Mouse (Mus musculus) granulocyte monocyte progenitor cell, adult 5-6 weeks (primary cell): ENCODE data around the gene Xpa. TPM values are rescaled to one million over a fixed set of nuclear protein-coding genes. Genes with fewer than 3 reads are reported as not detected.
"Not testable (repeated sequence)": the region's sequence is repeated elsewhere in the genome, so short reads cannot be mapped to it uniquely, and the experiment has no call there.

Experiments used
- ATAC-seq: replicated peaks from 2 replicates; pipeline ENCODE4 v1.8.0; 2016; ENCODE audit warnings: mild to moderate bottlenecking, moderate TSS enrichment, inconsistent platforms; ENCODE audit not compliant: poor library complexity, severe bottlenecking
- total RNA-seq, 2 experiments: library from RNA; stranded (forward) in 1 of 2; stranded (reverse) in 1 of 2; fragments of 200-712, 200-1000 nt in 1 of 2; fragments of >200 nt in 1 of 2; fragmentation: Nextera tagmentation in 1 of 2; gene quantifications; 2 replicates each; pipeline ENCODE4 v1.2.3; 2014 to 2017

Xpa gene
- total RNA-seq (2014; fragmentation: Nextera tagmentation) (11.6 and 47.5 TPM in 2 replicates), total RNA-seq (2017) (18.0 and 32.9 TPM in 2 replicates)

DNA sequence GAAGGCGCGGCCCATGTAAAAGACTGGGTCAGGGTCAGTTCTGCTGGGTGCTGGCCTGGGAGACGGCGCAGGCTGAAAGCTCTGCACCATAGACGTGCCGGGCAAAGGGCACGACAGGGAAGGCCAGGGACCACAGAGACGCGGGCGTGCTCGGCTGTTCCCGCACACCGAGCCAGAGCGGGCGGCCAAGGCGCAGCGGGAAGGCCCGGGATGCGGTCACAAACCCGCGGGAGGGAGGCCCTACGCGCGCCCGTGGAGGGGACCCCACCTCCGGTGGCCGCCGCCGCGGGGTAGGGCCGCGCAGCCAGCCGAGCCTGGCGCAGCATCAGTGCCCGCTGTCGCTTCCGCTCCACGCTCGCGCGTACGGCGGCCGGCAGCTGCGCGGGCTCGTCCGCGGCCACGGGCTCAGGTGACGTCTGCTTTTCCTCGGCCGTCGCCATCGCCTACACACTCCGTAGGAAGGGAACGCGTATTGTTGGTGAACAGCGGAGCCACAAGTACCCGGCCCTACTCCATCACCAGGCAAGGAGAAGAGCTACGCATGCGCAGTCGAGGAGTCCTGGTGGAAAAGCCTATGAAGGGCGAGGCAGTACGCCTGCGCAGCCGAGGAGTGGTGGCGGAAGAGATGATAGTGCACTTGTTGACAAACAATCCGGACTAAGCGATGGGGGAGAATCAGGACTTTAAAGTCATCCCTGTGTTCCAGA lies at the start of gene Xpa:
TSS of gene Xpa (minus strand) at position 531 of the 707 bp plus-strand sequence.
- peak; percentile 81 for ATAC-seq

- no peak for ATAC-seq
These were observed 39.8 kb upstream of the Xpa start for GRCm38 (mm10) chr4:46235871-46236270.

DNA sequence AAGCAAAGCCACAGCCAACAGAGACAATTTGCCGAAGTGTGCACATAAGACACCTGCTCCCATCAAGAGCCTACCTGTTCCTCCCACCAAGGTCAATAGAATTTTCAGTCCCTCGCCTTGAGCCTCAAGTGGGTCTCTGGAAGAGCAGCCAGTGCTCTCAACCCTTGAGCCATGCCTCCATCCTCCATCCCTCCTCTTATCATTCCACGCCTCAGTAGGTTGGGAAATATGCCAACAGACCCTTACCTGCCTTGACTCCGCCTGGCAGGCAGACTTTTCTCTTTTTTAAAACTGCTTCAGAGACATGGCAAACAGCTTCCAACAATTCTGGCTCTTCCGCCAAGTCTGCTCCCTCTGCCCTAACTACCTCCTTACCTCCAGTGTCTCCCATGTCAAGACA lies 38.6 kb upstream of the Xpa start:
- no peak for ATAC-seq

- ATAC-seq: no peak
These were observed 30.9 kb upstream of the Xpa start for GRCm38 (mm10) chr4:46226972-46227535.

DNA sequence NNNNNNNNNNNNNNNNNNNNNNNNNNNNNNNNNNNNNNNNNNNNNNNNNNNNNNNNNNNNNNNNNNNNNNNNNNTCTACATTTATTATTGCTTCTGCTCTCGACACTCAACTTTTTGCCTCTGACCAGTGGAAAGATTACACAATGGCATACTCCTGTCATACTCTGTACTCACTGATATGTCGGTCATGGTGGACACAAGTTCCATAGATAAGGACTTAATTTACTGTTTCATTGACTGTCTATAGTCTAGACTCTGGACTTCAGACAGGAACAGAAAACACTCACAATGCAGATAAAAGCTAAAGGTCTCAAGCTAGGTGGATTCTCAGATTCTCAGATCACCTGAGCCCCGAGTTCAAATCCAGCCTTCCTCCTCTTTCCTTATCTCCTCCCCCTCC lies 25.0 kb upstream of the Xpa start:
- no peak for ATAC-seq

- ATAC-seq: no peak
These were observed 6.5 kb upstream of the Xpa start for GRCm38 (mm10) chr4:46202562-46203126.

GRCm38 (mm10) chr4:46201834-46202561 lies 5.9 kb upstream of the Xpa start:
- ATAC-seq: peak; percentile 88

DNA sequence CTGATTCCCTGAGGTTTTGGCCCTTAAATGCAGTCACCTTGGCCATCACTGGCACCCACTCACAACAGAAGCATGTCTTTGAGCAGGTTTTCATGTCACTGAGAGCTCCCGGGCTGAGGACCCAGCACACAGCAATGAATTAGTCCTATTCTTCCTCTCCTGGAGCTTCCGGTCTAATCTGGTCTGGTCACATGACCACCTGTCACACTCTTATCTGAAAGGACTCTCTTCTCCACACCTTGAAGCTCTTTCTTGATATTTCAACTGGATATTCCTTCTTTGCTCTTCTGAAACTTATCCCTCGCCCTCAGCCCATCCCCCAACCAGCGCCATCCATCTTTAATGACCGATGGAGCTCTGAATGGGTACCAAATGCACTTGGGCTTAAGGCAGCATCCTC lies 2.0 kb upstream of the Xpa start:
- no peak for ATAC-seq

DNA sequence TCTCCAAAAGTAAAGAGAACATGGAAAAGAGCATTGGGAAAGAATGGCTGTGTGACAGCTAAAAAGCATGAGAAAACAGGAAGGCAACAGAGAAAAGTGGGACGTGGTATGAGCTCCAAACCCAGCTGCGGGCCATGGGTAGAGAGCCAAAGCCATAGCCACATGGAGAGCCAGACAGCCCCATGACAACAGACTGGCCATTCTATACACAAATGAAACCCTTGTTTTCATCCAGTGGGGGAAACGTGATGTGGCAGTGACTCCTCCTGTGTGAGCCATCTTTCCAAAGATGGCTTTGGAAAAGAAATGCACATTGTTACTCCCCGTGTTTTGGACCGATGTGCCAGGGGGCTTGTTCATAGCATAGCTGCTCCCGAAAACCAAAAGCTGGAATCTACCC lies 402 bp upstream of the Xpa start:
- peak; percentile 49 for ATAC-seq

GRCm38 (mm10) chr4:46192011-46192410 lies 4.1 kb downstream of the Xpa start:
- ATAC-seq: not testable (repeated sequence)

DNA sequence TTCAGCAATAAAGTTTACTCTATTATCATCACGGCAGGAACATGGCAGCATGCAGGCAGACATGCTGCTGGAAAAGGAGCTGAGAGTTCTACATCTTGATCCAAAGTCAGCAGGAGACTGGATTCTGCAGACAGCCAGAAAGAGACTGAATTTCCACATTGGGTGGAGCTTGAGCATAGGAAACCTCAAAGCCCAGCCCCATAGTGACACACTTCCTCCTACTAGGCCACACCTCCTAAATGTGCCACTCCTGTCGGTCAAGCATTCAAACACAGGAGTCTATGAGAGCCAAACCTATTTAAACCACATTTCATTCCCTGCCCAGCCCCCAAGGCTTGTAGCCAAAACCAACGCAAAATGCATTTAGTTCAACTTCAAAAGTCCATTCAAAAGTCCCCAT lies 9.6 kb downstream of the Xpa start:
- ATAC-seq: peak; percentile 52

DNA sequence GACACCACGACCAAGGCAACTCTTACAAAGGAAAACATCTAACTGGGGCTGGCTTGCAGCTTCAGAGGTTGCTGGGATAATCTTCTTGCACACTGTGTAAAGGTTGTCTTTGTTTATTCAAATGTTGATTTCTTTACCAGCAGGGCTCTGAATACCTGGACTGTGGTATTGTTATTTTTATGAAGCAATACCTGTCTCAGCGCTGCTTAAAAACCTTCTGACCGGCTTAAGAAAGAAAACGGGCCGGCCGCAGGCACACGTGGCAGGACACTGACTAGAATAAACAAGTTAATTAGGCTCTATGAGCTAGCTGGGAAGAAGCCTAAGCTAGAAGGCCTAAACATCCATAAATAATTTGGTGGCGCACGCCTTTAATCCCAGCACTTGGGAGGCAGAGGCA lies 10.2 kb downstream of the Xpa start:
- ATAC-seq: no peak

DNA sequence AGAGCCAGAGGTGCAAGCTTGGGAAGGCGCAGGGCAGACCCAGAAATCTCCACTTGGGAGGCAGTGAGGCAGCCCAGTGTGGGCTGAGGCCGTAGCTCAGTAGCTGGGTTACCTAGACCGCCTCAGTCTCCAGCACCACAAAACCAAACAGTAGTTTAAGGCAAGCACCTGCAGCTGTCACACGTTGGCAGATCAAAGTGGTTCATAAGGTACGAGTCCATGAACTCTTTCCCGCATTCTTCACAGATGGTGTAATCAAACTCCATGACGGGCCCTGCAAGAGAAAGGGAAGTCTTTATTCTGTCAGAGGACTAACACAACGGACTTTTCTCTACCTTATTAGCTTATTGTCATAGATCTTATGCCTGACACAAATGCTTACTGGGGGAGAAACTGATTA lies 10.7 kb downstream of the Xpa start:
- no peak for ATAC-seq

GRCm38 (mm10) chr4:46182181-46182580 lies 13.9 kb downstream of the Xpa start:
- no peak for ATAC-seq

DNA sequence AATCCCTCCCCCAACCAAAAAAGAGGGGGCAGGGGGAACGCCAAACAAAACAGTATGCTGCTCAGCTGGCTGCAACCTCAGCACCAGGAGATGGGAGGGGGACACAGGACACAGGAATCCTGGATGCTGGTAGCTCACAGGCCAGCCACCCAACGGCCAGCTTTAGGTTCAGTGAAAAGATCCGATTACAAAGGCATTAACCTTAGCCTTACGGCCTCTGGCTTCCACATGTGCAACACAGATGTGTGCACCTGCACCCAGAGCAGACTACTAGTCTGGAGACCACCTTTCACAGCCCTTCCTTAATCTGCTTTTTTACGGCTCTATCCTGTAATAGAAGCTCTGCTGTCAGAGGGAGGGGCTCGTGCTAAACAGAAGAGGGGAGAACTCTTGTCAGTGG lies 14.9 kb downstream of the Xpa start:
- no peak for ATAC-seq

GRCm38 (mm10) chr4:46177496-46177895 lies 18.6 kb downstream of the Xpa start:
- ATAC-seq: no peak

DNA sequence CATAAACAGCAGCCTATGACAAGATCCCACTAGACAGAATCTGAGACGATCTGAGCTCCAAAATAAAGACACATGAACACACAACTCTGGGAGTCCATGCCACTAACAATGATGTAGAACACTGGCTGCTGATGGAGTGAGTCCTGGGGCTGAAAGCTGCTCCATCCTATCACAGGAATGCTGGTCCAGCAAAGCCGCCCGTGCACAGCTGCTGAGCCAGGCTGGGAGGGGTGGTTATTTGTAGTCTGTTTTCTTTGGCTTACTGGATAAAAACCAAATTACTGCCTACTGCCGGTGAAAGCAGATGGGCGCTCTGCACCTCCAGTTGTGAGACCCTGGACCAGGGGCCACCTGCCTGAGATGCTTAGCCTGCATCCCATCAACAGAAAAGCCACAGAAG lies 19.1 kb downstream of the Xpa start:
- ATAC-seq: no peak

DNA sequence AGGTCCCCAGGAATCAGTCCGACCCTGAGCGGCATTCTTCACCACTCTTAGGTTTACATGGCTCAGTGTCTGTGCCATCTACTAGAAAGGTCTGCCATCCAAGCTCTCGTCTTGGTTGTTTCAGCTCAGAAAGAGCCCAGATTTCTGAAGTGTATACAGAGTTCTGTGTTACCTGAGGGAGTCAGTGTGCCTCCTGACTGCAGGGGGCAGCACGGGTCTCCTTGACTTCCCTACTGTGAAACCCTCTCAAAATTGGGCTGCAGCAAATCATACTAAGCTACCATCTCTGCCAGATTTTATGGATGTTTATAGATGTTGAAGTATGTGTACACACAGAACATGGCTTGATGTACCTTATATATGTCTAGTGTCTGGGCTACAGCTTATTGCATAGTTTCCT lies 19.8 kb downstream of the Xpa start:
- no peak for ATAC-seq

- ATAC-seq: no peak
These were observed 24.4 kb downstream of the Xpa start for GRCm38 (mm10) chr4:46171761-46172160.

DNA sequence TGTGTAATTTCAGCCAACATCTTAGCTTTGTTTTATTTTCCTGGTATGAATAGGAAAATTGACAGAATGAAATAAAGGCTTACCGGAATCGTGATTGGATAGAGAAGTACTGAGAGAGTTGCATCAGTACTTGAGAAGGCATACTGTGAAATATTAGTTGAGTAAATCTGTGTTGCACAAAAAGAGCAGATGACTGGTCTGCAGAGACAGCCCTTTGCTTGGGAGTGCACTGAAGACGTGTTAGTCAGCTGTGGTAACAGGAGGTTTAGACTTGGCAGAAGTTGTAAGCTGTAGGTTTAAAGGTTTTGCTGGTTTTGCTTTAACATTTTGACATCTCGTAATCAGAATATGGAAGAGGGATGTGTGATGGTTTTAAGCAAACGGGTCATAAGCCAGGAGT lies 30.3 kb downstream of the Xpa start:
- ATAC-seq: no peak

GRCm38 (mm10) chr4:46164027-46164426 lies 32.1 kb downstream of the Xpa start:
- peak; percentile 79 for ATAC-seq
